Mouse (Mus musculus) C2C12 (cell line): ENCODE results near the gene Trim14. TPM values are rescaled to one million over a fixed set of nuclear protein-coding genes. Genes with fewer than 3 reads are reported as not detected.

Source experiments
- H3K27me3 ChIP-seq: one replicate; pipeline ENCODE4 v1.6.1; 2011; ENCODE audit not compliant: control insufficient read depth, insufficient read depth, insufficient read length
- H3K36me3 ChIP-seq: one replicate; pipeline ENCODE4 v1.6.1; 2011; ENCODE audit not compliant: control insufficient read depth, insufficient read depth
- H3K4me3 ChIP-seq: one replicate; pipeline ENCODE4 v1.5.1; 2011; ENCODE audit warnings: mild to moderate bottlenecking, control low read depth; ENCODE audit not compliant: poor library complexity, insufficient read depth, severe bottlenecking
- H3K79me2 ChIP-seq: one replicate; pipeline ENCODE4 v1.6.1; 2011; ENCODE audit not compliant: control insufficient read depth, insufficient read depth
- H3K79me3 ChIP-seq: one replicate; pipeline ENCODE4 v1.6.1; 2011; ENCODE audit warnings: low read depth, control low read depth
- H3ac ChIP-seq: one replicate; pipeline ENCODE3; 2011; ENCODE audit warnings: low read depth; ENCODE audit not compliant: control insufficient read depth, insufficient read length
- CEBPB ChIP-seq: IDR thresholded peaks from one replicate; pipeline ENCODE4 v1.6.1; 2011; ENCODE audit warnings: low read depth, mild to moderate bottlenecking, control low read depth, moderate library complexity
- CTCF ChIP-seq: IDR thresholded peaks from one replicate; pipeline ENCODE4 v1.5.1; 2011; ENCODE audit not compliant: control insufficient read depth, insufficient read depth, insufficient read length
- FOSL1 ChIP-seq: IDR thresholded peaks from one replicate; pipeline ENCODE4 v1.8.0; 2011; ENCODE audit warnings: mild to moderate bottlenecking, low read length; ENCODE audit not compliant: poor library complexity, insufficient read depth, severe bottlenecking
- MAX ChIP-seq: IDR thresholded peaks from one replicate; pipeline ENCODE4 v1.6.1; 2011; ENCODE audit warnings: mild to moderate bottlenecking, control low read depth
- MYOD1 ChIP-seq: IDR thresholded peaks from one replicate; pipeline ENCODE4 v1.6.1; 2011; ENCODE audit warnings: low read depth; ENCODE audit not compliant: control insufficient read depth, insufficient read length
- MYOG ChIP-seq: IDR thresholded peaks from one replicate; pipeline ENCODE4 v1.6.1; 2011; ENCODE audit not compliant: control insufficient read depth, insufficient read length; ENCODE audit errors: extremely low read depth
- USF1 ChIP-seq: IDR thresholded peaks from one replicate; pipeline ENCODE4 v1.6.1; 2011; ENCODE audit warnings: low read depth, mild to moderate bottlenecking, control low read depth, moderate library complexity
- polyA plus RNA-seq: library from polyadenylated mRNA; unstranded; fragments of >200 nt; fragmentation: generic; extraction: Trizol; gene quantifications from one replicate; pipeline ENCODE4 v1.2.1, GENCODE M21; 2012; ENCODE audit warnings: missing spikeins

The Trim14 gene
- polyA plus RNA-seq, 1 experiment, result 0.12 TPM

- Histone ChIP-seq H3K36me3 (no peaks in the 10 kb centered on the region), H3K4me3 (no peak overlapping the region), H3ac (peak overlapping the region; percentile 54), H3K79me2 (no peaks in the 10 kb centered on the region), H3K79me3 (no peaks in the 10 kb centered on the region), H3K27me3 (no peaks in the 10 kb centered on the region)
- TF ChIP-seq MAX, result no peak
- TF ChIP-seq MYOD1, result no peak
- no peak for TF ChIP-seq FOSL1
- TF ChIP-seq CTCF, result peak; percentile 14
- no peak for TF ChIP-seq MYOG
- TF ChIP-seq CEBPB, result no peak
- TF ChIP-seq USF1, result no peak
Observed at GRCm38 (mm10) chr4:46526798-46527557, 9.0 kb downstream of the Trim14 start.

- TF ChIP-seq CEBPB, result no peak
- TF ChIP-seq FOSL1, result no peak
- no peak for TF ChIP-seq USF1
- TF ChIP-seq MYOD1, result no peak
- no peak overlapping the region for H3K4me3 ChIP-seq
- H3K36me3 ChIP-seq, result no peaks in the 10 kb centered on the region
- no peak overlapping the region for H3ac ChIP-seq
- no peaks in the 10 kb centered on the region for H3K79me3 ChIP-seq
- no peaks in the 10 kb centered on the region for H3K79me2 ChIP-seq
- H3K27me3 ChIP-seq, result peaks cover 7% of the 10 kb centered on the region
Observed at GRCm38 (mm10) chr4:46526226-46526625, 9.7 kb downstream of the Trim14 start.

GRCm38 (mm10) chr4:46523324-46523723 is 12.6 kb downstream of the Trim14 start:
- Histone ChIP-seq H3K79me2 (no peaks in the 10 kb centered on the region), H3K27me3 (peaks cover 21% of the 10 kb centered on the region), H3ac (no peak overlapping the region), H3K36me3 (no peaks in the 10 kb centered on the region), H3K79me3 (no peaks in the 10 kb centered on the region), H3K4me3 (no peak overlapping the region)
- TF ChIP-seq MAX (no peak), MYOD1 (no peak), FOSL1 (no peak), USF1 (no peak), MYOG (no peak), CEBPB (no peak), CTCF (no peak)

GRCm38 (mm10) chr4:46521457-46521856 is 14.5 kb downstream of the Trim14 start:
- TF ChIP-seq CTCF, result no peak
- TF ChIP-seq MYOD1, result no peak
- no peak for TF ChIP-seq USF1
- TF ChIP-seq MAX, result no peak
- TF ChIP-seq MYOG, result no peak
- no peak for TF ChIP-seq FOSL1
- no peak for TF ChIP-seq CEBPB
- H3ac ChIP-seq, result no peak overlapping the region
- no peaks in the 10 kb centered on the region for H3K36me3 ChIP-seq
- no peaks in the 10 kb centered on the region for H3K79me2 ChIP-seq
- no peaks in the 10 kb centered on the region for H3K79me3 ChIP-seq
- no peak overlapping the region for H3K4me3 ChIP-seq
- peaks cover 21% of the 10 kb centered on the region for H3K27me3 ChIP-seq

GRCm38 (mm10) chr4:46520491-46520890 is 15.4 kb downstream of the Trim14 start:
- no peak overlapping the region for H3K4me3 ChIP-seq
- TF ChIP-seq CTCF, result no peak
- TF ChIP-seq FOSL1, result no peak
- H3K79me2 ChIP-seq, result no peaks in the 10 kb centered on the region
- no peak overlapping the region for H3ac ChIP-seq
- no peaks in the 10 kb centered on the region for H3K79me3 ChIP-seq
- H3K27me3 ChIP-seq, result peaks cover 21% of the 10 kb centered on the region
- no peaks in the 10 kb centered on the region for H3K36me3 ChIP-seq

- H3K79me2 ChIP-seq, result no peaks in the 10 kb centered on the region
- H3K36me3 ChIP-seq, result peaks cover 17% of the 10 kb centered on the region
- H3ac ChIP-seq, result no peak overlapping the region
- no peaks in the 10 kb centered on the region for H3K79me3 ChIP-seq
- no peak overlapping the region for H3K4me3 ChIP-seq
- TF ChIP-seq CEBPB, result no peak
- no peak for TF ChIP-seq MYOD1
- no peak for TF ChIP-seq USF1
- TF ChIP-seq MAX, result no peak
- peak; percentile 63 for TF ChIP-seq CTCF
- TF ChIP-seq MYOG, result no peak
- TF ChIP-seq FOSL1, result no peak
- H3K27me3 ChIP-seq, result no peaks in the 10 kb centered on the region
Observed at GRCm38 (mm10) chr4:46507736-46508460, 28.0 kb downstream of the Trim14 start.
